Mouse (Mus musculus) layer of hippocampus, postnatal 14 days (tissue): ENCODE data around the gene Reep6. TPM values are rescaled to one million over a fixed set of nuclear protein-coding genes. Genes with fewer than 3 reads are reported as not detected.

Experiments
- DNase-seq, 2 experiments: peaks; one replicate each; pipeline ENCODE4 v3.0.0; 2021 to 2022; ENCODE audit warnings: low spot score in 2 of 2, mixed read lengths in 1 of 2
- total RNA-seq, 2 experiments: library from RNA; stranded (reverse); gene quantifications; 2 replicates each; pipeline ENCODE4 v1.2.3; 2021

Gene Reep6
- total RNA-seq, 2 experiments from 2014 or later: 10.1 to 10.6 TPM

DNA sequence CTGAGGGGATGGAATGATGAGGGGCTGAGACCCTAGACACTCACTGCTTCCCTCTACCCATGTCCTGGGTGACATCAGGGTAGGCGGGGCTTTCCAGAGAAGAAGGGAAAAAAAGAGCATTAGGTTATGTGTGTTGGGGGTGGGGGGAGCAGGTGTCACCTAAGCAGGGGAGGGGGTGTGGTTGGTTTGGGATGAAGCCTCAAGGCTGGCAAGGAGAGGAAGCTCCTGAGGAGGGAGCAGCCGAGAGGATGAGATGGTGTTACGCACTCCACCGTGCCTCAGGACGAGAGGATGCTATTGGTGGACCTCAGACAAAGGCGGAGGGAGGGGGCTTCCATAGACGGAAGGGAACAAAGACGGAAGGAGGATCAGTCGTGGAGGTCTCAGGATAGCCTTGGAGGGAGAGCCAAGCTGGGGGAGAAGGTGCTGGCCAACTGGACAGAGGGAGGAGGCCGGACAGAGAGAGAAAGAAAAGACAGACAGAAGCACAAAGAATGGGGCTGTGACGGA is 29.0 kb upstream of the Reep6 start:
- DNase-seq: peak in 1 of 2 experiments; percentile 71

DNA sequence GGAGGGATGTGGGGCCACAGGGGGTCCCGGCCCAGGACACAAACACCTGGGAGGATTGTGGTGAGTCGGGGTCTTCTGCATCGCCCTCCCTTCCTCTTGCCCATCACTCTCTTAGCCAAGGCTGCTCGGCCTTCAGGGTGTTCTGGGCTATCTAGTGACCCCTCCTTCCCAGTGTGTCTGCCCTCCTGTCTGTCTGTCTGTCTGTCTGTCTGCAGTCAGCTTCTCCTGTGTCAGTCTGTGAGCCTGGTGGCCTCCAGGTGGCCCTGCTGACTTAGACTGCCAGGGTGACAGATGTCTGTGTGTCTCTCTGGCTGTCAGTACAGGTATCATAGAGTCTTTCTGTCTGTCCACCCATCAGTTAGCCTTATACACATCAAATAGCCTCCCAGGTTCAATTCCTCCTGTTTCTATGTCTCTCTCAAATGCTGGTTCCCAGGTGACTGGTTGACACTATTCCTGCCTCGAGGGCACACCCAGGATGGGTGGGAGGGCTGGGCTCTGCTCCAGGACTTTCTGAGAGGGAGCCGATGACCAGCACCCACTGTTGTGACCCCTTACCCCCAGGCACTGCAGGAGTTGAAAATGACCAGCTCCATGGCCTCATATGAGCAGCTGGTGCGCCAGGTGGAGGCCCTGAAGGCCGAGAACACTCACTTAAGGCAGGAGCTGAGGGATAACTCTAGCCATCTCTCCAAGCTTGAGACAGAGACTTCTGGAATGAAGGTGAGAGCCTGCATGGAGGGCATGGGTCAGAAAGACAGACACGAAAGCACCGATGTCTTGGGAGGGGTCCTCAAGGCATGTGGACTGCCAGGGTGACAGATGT is 28.3 kb upstream of the Reep6 start:
- DNase-seq: no peak

DNA sequence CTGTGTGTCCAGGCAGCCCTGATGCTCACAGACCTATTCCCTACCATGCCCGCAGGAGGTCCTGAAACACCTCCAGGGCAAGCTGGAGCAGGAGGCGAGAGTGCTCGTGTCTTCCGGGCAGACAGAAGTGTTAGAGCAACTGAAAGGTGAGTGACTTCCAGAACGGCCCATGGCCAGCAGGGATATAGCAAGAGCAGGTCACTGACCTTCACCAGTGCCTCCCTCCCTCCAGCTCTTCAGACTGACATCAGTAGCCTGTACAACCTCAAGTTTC is 27.7 kb upstream of the Reep6 start:
- no peak for DNase-seq

DNA sequence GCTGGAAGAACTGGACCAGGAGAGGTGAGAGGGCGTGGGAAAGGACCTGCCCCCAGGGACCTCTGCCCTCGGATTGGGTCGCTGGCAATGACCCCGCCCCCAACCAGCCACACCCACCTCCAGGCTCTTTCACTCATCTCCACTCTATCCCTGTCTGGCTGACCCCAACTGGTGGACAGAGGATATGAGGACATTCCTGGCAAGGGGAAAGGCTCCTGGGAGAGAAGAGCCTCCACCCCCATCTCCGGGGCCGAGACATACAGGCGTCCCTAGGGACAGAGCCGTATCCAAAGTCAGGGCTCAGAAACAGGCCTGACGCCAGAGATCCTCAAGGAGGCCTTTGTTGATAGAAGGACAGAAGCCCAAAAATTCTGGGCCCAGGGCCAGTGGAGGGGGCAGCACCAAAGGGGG is 27.3 kb upstream of the Reep6 start:
- DNase-seq: peak; percentile 71 to 88

DNA sequence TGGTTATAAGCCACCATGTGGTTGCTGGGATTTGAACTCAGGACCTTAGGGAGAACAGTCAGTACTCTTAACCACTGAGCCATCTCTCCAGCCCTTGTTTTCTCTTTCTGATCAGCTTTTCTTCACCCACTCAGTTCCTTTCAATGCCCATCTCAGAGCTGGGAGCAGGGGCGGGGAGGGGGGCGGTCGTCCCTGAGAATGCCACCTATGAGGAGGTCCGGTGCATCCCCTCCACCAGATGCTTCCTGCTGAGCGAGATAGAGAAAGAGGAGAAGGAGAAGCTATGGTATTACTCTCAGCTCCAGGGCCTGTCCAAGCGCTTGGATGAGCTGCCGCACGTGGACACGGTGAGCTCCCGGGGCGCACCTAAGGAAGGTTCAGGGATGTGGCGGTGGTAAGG is 25.3 kb upstream of the Reep6 start:
- no peak for DNase-seq

DNA sequence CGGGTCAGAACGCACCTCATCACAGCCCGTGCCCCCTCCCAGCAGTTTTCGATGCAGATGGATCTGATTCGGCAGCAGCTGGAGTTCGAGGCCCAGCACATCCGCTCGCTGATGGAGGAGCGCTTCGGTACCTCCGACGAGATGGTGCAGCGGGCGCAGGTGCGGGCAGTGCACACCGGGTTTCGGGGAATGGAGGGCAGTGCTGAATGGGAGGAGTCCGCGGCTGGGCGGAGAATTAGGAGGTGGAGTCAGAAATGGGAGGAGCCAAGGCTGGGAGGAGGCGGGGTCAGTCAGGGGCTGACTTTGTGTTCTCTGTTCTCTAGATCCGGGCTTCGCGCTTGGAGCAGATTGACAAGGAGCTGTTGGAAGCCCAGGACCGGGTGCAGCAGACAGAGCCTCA is 24.9 kb upstream of the Reep6 start:
- no peak for DNase-seq

DNA sequence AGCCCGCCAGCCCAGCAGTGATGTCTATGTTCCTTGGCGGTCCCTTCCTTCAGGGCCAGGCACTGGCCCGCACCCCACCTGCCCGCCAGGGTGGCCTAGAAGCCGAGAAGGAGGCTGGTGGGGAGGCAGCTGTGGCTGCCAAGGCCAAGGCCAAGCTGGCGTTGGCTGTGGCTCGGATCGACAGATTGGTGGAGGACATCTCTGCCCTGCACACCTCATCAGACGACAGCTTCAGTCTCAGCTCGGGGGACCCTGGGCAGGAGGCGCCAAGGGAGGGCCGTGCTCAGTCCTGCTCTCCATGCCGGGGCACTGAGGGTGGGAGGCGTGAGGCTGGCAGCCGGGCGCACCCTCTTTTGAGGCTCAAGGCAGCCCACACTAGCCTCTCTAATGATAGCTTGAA is 18.2 kb upstream of the Reep6 start:
- no peak for DNase-seq

DNA sequence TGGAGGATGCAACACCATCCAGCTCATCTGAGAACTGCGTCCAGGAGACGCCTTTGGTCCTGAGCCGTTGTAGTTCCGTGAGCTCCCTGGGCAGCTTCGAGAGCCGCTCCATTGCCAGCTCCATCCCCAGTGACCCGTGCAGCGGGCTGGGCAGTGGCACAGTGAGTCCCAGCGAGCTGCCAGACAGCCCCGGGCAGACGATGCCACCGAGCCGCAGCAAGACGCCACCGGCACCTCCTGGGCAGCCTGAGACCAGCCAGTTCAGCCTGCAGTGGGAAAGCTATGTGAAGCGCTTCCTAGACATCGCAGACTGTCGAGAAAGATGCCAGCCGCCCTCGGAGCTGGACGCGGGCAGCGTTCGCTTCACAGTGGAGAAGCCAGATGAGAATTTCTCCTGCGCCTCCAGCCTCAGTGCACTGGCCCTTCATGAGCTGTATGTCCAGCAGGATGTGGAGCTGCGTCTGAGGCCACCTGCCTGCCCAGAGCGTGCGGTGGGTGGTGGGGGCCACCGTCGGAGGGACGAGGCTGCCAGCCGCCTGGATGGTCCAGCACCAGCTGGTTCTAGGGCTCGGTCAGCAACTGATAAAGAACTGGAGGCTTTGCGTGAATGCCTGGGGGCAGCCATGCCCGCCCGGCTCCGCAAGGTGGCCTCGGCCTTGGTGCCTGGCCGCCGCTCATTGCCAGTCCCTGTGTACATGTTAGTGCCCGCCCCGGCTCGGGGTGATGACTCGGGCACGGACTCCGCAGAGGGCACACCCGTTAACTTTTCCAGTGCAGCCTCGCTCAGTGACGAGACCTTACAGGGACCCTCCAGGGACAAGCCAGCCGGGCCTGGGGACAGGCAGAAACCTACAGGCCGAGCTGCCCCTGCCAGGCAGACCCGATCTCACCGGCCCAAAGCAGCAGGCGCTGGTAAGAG is 16.9 kb upstream of the Reep6 start:
- no peak for DNase-seq

DNA sequence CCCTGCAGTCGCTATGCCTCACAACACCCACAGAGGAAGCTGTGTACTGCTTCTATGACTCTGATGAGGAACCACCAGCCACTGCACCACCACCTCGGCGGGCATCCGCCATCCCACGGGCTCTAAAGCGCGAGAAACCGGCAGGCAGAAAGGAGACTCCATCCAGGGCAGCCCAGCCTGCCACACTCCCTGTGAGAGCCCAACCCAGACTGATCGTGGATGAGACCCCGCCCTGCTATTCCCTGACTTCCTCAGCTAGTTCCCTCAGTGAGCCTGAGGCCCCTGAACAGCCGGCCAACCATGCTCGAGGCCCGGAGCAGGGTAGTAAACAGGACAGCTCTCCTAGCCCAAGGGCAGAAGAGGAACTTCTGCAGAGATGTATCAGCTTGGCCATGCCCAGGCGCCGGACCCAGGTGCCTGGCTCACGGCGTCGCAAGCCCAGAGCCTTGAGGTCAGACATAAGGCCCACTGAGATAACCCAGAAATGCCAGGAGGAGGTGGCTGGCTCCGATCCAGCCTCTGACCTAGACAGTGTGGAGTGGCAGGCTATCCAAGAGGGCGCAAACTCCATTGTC is 16.0 kb upstream of the Reep6 start:
- no peak for DNase-seq

DNA sequence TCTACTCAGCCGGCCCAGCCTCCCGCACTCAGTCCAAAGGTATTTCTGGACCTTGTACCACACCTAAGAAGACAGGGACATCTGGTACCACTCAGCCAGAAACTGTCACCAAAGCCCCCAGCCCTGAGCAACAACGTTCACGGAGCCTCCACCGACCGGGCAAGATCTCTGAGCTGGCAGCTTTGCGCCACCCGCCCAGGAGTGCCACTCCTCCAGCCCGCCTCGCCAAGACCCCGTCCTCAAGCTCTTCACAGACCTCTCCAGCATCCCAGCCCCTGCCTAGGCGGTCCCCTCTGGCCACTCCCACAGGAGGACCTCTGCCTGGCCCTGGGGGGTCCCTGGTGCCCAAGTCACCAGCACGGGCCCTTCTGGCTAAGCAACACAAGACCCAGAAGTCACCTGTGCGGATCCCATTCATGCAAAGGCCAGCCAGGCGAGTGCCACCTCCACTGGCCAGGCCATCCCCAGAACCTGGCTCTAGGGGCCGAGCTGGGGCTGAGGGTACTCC is 15.2 kb upstream of the Reep6 start:
- no peak for DNase-seq

DNA sequence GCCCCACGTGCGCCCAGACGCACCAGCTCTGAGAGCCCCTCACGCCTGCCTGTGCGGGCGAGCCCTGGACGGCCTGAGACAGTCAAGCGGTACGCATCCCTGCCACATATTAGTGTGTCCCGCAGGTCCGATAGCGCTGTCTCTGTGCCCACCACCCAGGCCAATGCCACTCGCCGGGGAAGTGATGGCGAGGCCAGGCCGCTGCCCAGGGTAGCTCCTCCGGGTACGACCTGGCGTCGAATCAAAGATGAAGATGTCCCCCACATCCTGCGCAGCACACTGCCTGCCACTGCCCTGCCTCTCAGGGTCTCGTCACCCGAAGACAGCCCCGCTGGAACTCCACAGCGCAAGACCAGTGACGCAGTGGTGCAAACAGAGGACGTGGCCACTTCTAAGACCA is 14.4 kb upstream of the Reep6 start:
- no peak for DNase-seq

DNA sequence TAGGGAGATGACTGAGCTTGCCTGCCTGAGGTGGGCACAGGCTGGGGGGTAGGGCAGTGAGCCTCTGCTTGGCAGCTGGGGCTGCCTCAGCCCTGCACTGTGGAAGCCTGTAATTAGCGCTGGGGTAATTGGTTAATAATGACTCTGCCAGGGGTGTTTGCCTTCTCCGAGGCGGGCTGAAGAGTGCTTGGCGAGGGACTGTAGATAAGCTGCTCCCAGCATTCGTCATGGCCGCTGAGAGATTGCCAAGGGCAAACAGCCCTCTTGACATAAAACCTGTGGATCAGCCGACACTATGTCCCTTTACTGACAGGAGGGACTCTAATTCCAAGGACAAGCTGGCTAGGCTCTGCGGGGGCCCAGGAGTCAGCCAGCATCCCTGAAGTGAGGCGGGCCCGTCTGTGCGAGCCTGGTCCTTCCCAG is 13.4 kb upstream of the Reep6 start:
- DNase-seq: no peak

DNA sequence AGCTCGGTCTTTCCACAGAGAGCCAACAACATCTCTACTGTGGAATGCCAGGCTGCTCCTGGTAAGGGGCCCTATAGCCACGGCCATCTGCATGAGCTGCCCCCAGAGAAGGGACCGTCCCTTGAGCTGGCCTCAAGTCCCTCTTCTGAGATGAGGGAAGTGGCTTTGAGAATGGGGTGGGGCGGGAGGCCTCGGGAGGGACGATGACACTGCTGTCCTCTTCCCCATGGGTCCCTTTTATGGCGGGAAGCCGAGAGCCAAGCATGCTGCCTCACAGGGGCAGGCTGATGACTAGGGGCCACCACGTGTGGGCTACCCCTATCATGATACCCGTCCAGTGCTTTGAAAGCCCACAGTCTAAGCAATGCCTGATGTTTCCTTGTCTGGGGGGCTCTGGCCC is 12.7 kb upstream of the Reep6 start:
- no peak for DNase-seq

DNA sequence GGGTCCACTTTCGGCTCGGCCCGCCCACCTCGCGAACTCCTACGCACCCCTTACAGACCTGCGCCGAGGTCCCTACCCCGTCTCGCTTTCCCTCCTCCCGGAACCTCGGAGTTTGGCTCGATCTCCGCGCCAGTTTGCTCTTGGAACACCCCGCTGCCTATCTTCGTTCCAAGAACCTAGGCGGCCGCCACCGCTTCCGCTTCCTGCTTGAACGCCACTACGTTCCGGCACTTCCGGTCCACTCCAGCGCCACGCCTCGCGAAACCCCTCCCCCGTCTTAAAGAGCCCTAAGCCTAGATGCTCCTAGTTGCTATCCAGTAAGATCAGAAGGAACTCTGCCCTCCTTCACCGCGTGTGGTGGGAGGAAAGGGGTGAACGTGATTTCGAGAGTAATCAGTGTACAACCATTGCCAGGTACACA is 9.4 kb upstream of the Reep6 start, which contains the start of gene 2310011J03Rik:
2310011J03Rik (minus strand) TSS at position 198 of the 421 bp plus-strand sequence.
- DNase-seq: peak; percentile 82 to 92

DNA sequence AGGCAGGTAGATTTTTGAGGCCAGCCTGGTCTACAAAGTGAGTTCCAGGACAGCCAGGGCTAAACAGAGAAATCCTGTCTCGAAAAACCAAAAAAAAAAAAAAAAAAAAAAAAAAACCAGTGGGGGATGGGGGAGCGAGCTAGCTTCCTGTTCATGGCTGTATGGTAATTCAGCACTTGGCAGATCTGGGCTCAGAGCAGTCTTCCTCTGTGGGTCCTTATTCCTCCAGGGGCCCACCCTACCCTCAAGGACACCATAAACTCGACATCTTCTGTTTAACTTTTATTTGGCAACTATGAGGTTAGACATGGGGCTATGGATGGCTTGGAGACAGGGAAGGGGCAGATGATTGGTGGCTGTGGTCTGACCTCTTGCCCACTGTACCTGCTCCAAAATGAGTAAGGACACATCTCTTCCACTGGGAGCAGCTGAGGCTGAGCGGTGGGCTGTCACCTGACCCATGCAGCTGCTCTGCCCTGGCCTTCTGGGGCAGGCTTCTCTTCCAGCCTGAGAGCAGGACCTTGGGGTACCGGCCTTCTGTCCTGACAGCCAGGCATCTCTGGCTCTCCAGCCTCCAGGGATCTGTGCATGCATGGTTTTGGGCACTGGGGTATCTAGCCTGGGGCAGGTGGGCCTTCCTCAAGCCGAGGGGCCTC is 8.6 kb upstream of the Reep6 start:
- DNase-seq: no peak

DNA sequence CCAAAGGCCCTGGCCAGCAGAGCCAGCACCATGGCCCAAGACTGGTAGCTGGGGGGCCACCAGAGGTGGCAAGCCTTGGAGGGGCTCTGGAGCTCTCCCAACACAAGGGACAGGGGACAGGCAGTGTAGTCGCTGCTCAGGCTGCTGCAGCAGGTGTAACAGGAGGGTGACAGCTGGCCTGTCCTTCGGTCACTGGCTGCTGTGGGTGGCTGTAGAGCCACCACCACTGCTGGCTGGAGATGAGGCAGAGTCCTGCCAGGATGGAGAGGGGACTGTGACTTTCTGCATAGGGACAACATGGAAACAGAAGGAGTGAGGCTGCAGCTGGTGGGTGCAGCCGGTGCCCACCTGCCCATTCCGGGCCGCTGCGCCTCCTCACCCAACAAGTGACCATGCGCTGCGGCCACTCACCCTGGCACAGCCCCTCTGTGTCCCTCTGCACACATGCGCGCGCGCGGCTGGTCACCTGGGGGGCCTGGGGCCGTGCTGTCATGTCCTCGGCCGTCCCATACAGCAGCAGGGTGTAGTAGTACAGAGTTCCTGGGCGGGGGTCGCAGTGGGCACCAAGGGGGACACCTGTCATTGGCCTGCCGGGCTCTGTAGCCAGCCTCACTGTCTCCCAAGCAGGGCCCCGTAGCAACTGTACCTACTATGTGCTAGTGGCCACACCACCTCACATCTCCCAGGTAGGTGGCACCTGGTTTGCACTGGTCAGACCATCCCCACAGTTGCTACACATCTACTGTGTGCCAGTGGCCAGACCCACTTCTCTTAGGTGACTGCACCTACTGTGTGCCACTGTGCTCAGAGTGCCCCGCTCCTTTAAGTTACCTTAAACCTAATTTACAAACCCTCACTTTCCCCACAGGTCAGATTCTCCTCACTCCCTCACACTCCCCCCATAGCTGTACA is 7.8 kb upstream of the Reep6 start:
- DNase-seq: no peak

DNA sequence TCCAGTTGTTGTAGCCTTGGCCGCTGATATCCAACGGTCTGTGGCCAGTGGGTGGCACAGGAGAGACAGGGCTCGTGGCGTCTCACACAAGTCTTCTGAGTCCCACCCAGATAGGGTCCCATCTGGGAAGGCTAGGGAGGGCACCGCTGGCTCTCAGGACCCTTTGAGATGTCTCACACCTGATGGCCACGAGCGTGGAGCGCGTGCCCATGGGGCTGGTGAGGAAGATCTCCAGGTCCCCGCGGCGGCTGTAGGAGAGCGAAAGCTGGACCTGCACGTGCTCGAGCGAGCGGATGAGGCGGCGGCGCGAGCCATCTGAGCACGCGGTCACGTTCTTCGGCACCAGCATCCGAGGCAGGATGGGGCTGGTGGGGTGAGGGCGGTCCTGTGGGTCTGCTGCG is 6.9 kb upstream of the Reep6 start:
- DNase-seq: no peak

DNA sequence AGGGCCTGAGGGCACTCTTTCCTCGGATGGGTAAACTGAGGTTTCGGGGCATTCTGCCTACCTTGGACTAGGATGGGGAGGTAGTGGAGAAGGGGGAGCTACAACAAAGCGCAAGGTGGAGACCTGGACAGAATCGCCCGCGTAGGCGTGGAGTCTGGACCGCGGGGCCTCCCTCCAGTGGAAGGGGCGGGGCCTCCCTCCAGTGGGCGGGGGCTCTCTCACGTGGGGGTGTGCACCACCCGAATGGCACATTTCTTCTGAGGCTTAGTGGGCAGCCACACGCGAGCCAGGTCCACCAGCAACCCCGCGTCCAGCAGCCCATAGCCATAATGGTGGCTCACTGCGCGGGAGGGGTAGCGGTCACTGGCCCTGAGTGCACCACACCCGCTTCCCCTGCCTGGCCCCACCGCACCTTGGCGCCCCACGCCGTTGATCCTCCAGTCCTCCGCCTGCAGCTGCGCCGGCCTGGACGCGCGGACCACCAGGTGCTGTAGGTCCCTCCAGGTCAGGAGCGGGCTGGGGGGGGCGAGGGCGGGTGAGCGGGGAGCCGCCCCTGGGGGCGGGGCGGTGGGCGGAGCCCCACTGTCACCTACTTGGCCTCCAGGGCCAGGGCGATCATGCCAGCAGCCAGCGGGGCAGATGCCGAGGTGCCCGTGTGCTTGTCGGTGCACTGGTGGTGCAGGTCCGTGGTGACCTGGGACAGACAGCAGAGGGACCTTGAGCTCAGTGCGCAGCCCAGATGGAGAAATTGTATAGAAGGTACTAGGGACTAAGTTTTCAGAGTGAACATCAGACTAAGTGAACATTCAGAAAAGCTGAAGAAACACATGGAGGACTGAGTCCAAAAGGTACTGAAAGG is 6.3 kb upstream of the Reep6 start:
- no peak for DNase-seq
